Mouse (Mus musculus) bone marrow, adult 2 months (tissue): Measurements from ENCODE around the gene Apbb2.

Experiments used
- CTCF ChIP-seq: fragments of 200-500 bp; IDR thresholded peaks from 2 replicates; pipeline ENCODE4 v1.5.1; 2011; ENCODE audit warnings: low read length, control low read depth; ENCODE audit not compliant: control insufficient read depth, insufficient read depth
- POLR2A ChIP-seq: fragments of 200-500 bp; IDR thresholded peaks from 2 replicates; pipeline ENCODE4 v1.6.1; 2011; ENCODE audit warnings: low read depth, mild to moderate bottlenecking, control low read depth, low read length, borderline replicate concordance; ENCODE audit not compliant: control insufficient read depth

- TF ChIP-seq CTCF (no peak), POLR2A (no peak)
Observed at GRCm38 (mm10) chr5:66423466-66423865, 195.1 kb downstream of the Apbb2 start.
